Mouse (Mus musculus) lung, adult 2 months (tissue): Measurements from ENCODE around the gene Olfr1019. TPM values are rescaled to one million over a fixed set of nuclear protein-coding genes. Genes with fewer than 3 reads are reported as not detected.

ENCODE experiments used
- DNase-seq: peaks from one replicate; pipeline ENCODE4 v3.0.0; 2022
- H3K4me1 ChIP-seq: fragments of 200-500 bp; 2 replicates; pipeline ENCODE4 v1.6.1; 2011; ENCODE audit warnings: low read length; ENCODE audit not compliant: control insufficient read depth, insufficient read depth
- H3K4me3 ChIP-seq: fragments of 200-500 bp; replicated peaks from 2 replicates; pipeline ENCODE3; 2011; ENCODE audit warnings: low read depth, mild to moderate bottlenecking, control low read depth, low read length; ENCODE audit errors: extremely low read depth
- CTCF ChIP-seq: fragments of 200-500 bp; IDR thresholded peaks from 2 replicates; pipeline ENCODE4 v1.5.1; 2011; ENCODE audit warnings: mild to moderate bottlenecking, low read length, control low read depth; ENCODE audit not compliant: insufficient read depth
- POLR2A ChIP-seq: fragments of 200-500 bp; IDR thresholded peaks from 2 replicates; pipeline ENCODE4 v1.6.1; 2011; ENCODE audit warnings: low read depth, mild to moderate bottlenecking, control low read depth, low read length, borderline replicate concordance; ENCODE audit errors: extremely low read depth
- WGBS: fragments of 180-500 bp; shearing (Covaris S2); methylation state at CpG from one replicate; pipeline ENCODE4 v1.1.7; 2018; 5-methylcytosine and 5-hydroxymethylcytosine counted together
- polyA plus RNA-seq: library from polyadenylated mRNA; depleted of rRNA; stranded (reverse); fragments of >200 nt; gene quantifications from 2 replicates; pipeline ENCODE4 v1.2.3, GENCODE M21; 2012; rRNA removed

Olfr1019 gene
- polyA plus RNA-seq = not detected in 2 replicates

DNA sequence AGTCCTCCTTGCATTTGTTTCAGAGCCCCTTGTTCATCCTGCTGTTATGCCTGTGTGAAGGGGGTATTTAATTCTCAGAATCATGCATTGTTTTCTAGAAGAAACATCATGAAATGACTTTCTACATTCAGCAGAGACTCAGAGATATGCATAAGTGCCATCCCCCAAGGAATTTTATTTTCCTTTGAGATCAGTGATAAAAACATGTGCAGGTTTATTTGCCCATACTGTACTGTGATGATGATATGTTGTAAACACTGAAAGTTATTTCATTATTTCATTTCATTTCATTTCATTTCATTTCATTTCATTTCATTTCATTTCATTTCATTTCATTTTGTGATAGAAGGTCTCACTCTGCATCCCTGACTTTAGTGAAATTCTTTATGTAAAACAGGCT, at the start of gene Olfr1019:
Gene Olfr1019, minus strand, starts transcription at position 101 of the 400 bp plus-strand sequence.
- Histone ChIP-seq H3K4me3 (no peak within 1 kb of the TSS), H3K4me1 (no peaks in the 10 kb centered on the region)
- TF ChIP-seq CTCF (no peak), POLR2A (no peak)
- no peak for DNase-seq

GRCm38 (mm10) chr2:85885340-85885739, 40.1 kb upstream of the Olfr1019 start, which contains the start of gene Olfr1023:
TSS of gene Olfr1023 (plus strand) at chr2:85885640.
- DNase-seq = no peak
- no peaks in the 10 kb centered on the region for H3K4me1 ChIP-seq
- 58% methylated on average over 2 of the region's 2 CpGs for WGBS
- H3K4me3 ChIP-seq = no peak within 1 kb of the TSS
- TF ChIP-seq CTCF = no peak
- TF ChIP-seq POLR2A = no peak

- no peak for DNase-seq
- WGBS = 35% methylated on average over 2 of the region's 2 CpGs
- no peak within 1 kb of the TSS for H3K4me3 ChIP-seq
- TF ChIP-seq CTCF (no peak), POLR2A (no peak)
- no peaks in the 10 kb centered on the region for H3K4me1 ChIP-seq
Observed at GRCm38 (mm10) chr2:85868294-85868693, 23.0 kb upstream of the Olfr1019 start, which contains the start of gene Olfr1022. TSS of gene Olfr1022 (plus strand) at chr2:85868594.

DNA sequence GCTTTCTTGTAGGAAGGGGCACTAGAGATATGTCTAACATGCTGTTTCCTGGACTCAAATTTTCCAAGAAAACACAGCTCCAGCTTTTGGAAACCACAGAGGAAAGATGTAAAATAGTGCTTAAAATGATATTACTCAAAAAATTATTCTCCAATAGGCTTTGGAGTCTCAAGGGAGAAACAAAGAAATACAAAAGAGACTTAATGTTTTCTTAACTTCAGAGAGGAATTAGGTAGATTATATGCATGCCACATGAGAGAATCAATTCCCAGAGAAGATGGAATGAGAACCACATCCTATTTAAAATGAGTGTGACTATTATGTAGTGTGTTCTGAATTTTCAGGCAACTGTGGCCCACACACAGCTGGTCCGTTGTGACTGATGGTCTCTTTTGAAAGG, 1.4 kb upstream of the Olfr1019 start, which contains the start of gene Olfr1020:
Gene Olfr1020, plus strand, starts transcription at position 301 of the 400 bp plus-strand sequence.
- no peaks in the 10 kb centered on the region for H3K4me1 ChIP-seq
- 88% methylated on average over 1 of the region's 1 CpGs for WGBS
- no peak within 1 kb of the TSS for H3K4me3 ChIP-seq
- no peak for TF ChIP-seq CTCF
- no peak for TF ChIP-seq POLR2A
- DNase-seq = no peak

GRCm38 (mm10) chr2:85818179-85818578, 27.1 kb downstream of the Olfr1019 start, which contains the start of gene Olfr1018:
TSS of gene Olfr1018 (plus strand) at chr2:85818479.
- Histone ChIP-seq H3K4me3 (no peak within 1 kb of the TSS), H3K4me1 (no peaks in the 10 kb centered on the region)
- TF ChIP-seq CTCF (no peak), POLR2A (no peak)
- no peak for DNase-seq

GRCm38 (mm10) chr2:85804501-85804900, 40.8 kb downstream of the Olfr1019 start:
- WGBS = 73% methylated on average over 4 of the region's 4 CpGs

DNA sequence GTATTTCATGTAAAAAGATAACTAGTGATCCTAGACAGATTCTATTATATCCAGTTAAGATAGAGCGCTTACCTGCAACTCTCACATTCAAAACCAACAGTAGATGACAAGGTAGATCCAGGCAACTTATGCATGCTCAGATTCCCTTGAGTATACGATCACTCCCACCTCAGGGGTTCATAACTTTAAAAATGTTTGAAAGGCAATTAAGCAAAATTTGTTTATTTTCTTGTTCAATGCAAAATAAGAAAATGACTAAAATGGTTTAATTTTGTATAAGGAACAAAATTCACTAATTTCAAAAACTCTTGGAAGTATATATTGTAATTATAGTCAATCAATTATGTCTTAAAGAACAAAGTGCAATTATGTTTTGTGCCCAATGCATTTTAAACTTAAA, 42.8 kb downstream of the Olfr1019 start, which contains the start of gene Olfr1016:
Gene Olfr1016, minus strand, starts transcription at position 101 of the 400 bp plus-strand sequence.
- 88% methylated on average over 2 of the region's 2 CpGs for WGBS
- no peaks in the 10 kb centered on the region for H3K4me1 ChIP-seq
- TF ChIP-seq CTCF = no peak
- TF ChIP-seq POLR2A = no peak
- DNase-seq = no peak
- no peak within 1 kb of the TSS for H3K4me3 ChIP-seq

More at GRCm38 (mm10) chr2:85804501-85804900, 40.8 kb downstream of the Olfr1019 start:
- TF ChIP-seq POLR2A (no peak), CTCF (no peak)
- DNase-seq = no peak
- Histone ChIP-seq H3K4me1 (no peaks in the 10 kb centered on the region), H3K4me3 (no peak overlapping the region)

DNA sequence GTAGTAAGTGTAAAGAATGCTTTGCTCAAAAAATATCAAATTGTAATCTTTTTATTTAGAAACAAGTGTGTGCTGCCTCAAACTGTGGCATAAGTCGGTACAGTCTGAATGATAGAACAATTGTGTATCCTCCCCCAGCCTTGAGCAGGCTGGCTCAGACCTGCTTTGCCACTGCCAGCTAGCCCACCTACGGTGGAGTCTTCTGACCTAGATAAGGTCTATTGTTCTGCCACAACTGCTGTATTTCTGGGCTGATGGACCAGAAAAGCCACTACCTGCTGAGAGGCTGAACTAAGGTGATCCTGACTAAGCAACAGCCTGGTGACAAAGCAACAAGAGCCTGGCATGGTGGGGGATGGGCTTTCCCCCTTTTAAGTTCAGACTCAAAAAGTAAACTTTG, 53.0 kb downstream of the Olfr1019 start:
- Histone ChIP-seq H3K4me3 (no peak overlapping the region), H3K4me1 (no peaks in the 10 kb centered on the region)
- no peak for DNase-seq
- TF ChIP-seq POLR2A = no peak
- no peak for TF ChIP-seq CTCF
- 56% methylated on average over 2 of the region's 2 CpGs for WGBS

Other genes starting within 250 kb of the Olfr1019 start
- not detected in 2 replicates for gene Olfr1000, start 233.6 kb downstream of the Olfr1019 start, polyA plus RNA-seq
- not detected in 2 replicates for gene Olfr1002, start 194.8 kb downstream of the Olfr1019 start, polyA plus RNA-seq
- gene Olfr154, start 181.0 kb downstream of the Olfr1019 start, polyA plus RNA-seq = not detected in 2 replicates
- gene Olfr1006, start 166.7 kb downstream of the Olfr1019 start, polyA plus RNA-seq = not detected in 2 replicates
- gene Olfr1008, start 156.1 kb downstream of the Olfr1019 start, polyA plus RNA-seq = not detected in 2 replicates
- gene Olfr1009, start 130.1 kb downstream of the Olfr1019 start, polyA plus RNA-seq = not detected in 2 replicates
- not detected in 2 replicates for gene Olfr1012, start 82.7 kb downstream of the Olfr1019 start, polyA plus RNA-seq
- not detected in 2 replicates for gene Olfr1013, start 78.4 kb downstream of the Olfr1019 start, polyA plus RNA-seq
- not detected in 2 replicates for gene Olfr1014, start 72.8 kb downstream of the Olfr1019 start, polyA plus RNA-seq
- not detected in 2 replicates for gene Olfr1015, start 63.5 kb downstream of the Olfr1019 start, polyA plus RNA-seq
- gene Olfr1016, start 42.9 kb downstream of the Olfr1019 start, polyA plus RNA-seq = not detected in 2 replicates
- gene Olfr1018, start 27.0 kb downstream of the Olfr1019 start, polyA plus RNA-seq = not detected in 2 replicates
- gene Olfr1020, start 1.5 kb upstream of the Olfr1019 start, polyA plus RNA-seq = not detected in 2 replicates
- not detected in 2 replicates for gene Olfr1022, start 23.1 kb upstream of the Olfr1019 start, polyA plus RNA-seq
- gene Olfr1023, start 40.2 kb upstream of the Olfr1019 start, polyA plus RNA-seq = not detected in 2 replicates
- not detected in 2 replicates for gene Olfr1024, start 59.6 kb upstream of the Olfr1019 start, polyA plus RNA-seq
- gene Olfr1025-ps1, start 69.7 kb upstream of the Olfr1019 start, polyA plus RNA-seq = not detected in 2 replicates
- gene Olfr1026, start 76.1 kb upstream of the Olfr1019 start, polyA plus RNA-seq = not detected in 2 replicates
- gene Olfr1028, start 105.0 kb upstream of the Olfr1019 start, polyA plus RNA-seq = not detected in 2 replicates
- not detected in 2 replicates for gene Olfr1029, start 128.4 kb upstream of the Olfr1019 start, polyA plus RNA-seq
- not detected in 2 replicates for gene Olfr1030, start 133.8 kb upstream of the Olfr1019 start, polyA plus RNA-seq
- gene Olfr1031, start 144.8 kb upstream of the Olfr1019 start, polyA plus RNA-seq = not detected in 2 replicates
- gene Olfr1032, start 160.1 kb upstream of the Olfr1019 start, polyA plus RNA-seq = not detected in 2 replicates
- 0.36 and 0.45 TPM in 2 replicates for gene Olfr1033, start 175.2 kb upstream of the Olfr1019 start, polyA plus RNA-seq
- 0.07 and 0.09 TPM in 2 replicates for gene Olfr1034, start 200.4 kb upstream of the Olfr1019 start, polyA plus RNA-seq
- not detected in 2 replicates for gene Olfr1036, start 228.5 kb upstream of the Olfr1019 start, polyA plus RNA-seq
- not detected in 2 replicates for gene Olfr1037, start 241.9 kb upstream of the Olfr1019 start, polyA plus RNA-seq